Mouse (Mus musculus): ENCODE measurements at regions not wholly inside any gene's neighbourhood (a gene's known extent, or its start where the extent isn't known, plus 50 kb on each side); places are given as distances from the start of the nearest gene placed in this dataset.

GRCm38 (mm10) chr16:23780440-23781231 lies 110.1 kb downstream of the Sst start:
- H3K27ac ChIP-seq (ENCODE audit: low read depth, low read length): no peak overlapping the region
- no peak overlapping the region for H3K4me2 ChIP-seq
- H3K9ac ChIP-seq (ENCODE audit: low read length): no peak overlapping the region
- DNase-seq (ENCODE audit: low spot score, missing footprints) (no peak), ATAC-seq (ENCODE audit: low FRiP score) (no peak)
- WGBS: 87% methylated on average over 14 of the region's 14 CpGs
- no peaks in the 10 kb centered on the region for H3K27me3 ChIP-seq (ENCODE audit: control insufficient read depth, insufficient read depth, low read length)
- H3K9me3 ChIP-seq (ENCODE audit: control insufficient read depth, low read length): no peaks in the 10 kb centered on the region
- no peak overlapping the region for H3K4me3 ChIP-seq (ENCODE audit: low read depth, low read length)
- H3K4me1 ChIP-seq (ENCODE audit: control insufficient read depth, insufficient read depth, low read length): no peaks in the 10 kb centered on the region
- no peaks in the 10 kb centered on the region for H3K36me3 ChIP-seq (ENCODE audit: control insufficient read depth, insufficient read depth, low read length)

GRCm38 (mm10) chr16:23777894-23778293 lies 112.9 kb downstream of the Sst start:
- no peaks in the 10 kb centered on the region for H3K36me3 ChIP-seq (ENCODE audit: control insufficient read depth, insufficient read depth, low read length)
- H3K27me3 ChIP-seq (ENCODE audit: control insufficient read depth, insufficient read depth, low read length): no peaks in the 10 kb centered on the region
- ATAC-seq (ENCODE audit: low FRiP score) (no peak), DNase-seq (ENCODE audit: low spot score, missing footprints) (no peak)
- H3K4me2 ChIP-seq: no peak overlapping the region
- no peak overlapping the region for H3K27ac ChIP-seq (ENCODE audit: low read depth, low read length)
- WGBS: 80% methylated on average over 4 of the region's 4 CpGs
- H3K4me3 ChIP-seq (ENCODE audit: low read depth, low read length): no peak overlapping the region
- H3K9ac ChIP-seq (ENCODE audit: low read length): no peak overlapping the region
- H3K4me1 ChIP-seq (ENCODE audit: control insufficient read depth, insufficient read depth, low read length): no peaks in the 10 kb centered on the region
- H3K9me3 ChIP-seq (ENCODE audit: control insufficient read depth, low read length): no peaks in the 10 kb centered on the region

- WGBS: 51% methylated on average over 2 of the region's 2 CpGs
Observed at GRCm38 (mm10) chr16:23777041-23777440, 113.7 kb downstream of the Sst start.

GRCm38 (mm10) chr16:23776501-23776900 lies 114.3 kb downstream of the Sst start:
- Histone ChIP-seq H3K36me3 (ENCODE audit: control insufficient read depth, insufficient read depth, low read length) (no peaks in the 10 kb centered on the region), H3K9me3 (ENCODE audit: control insufficient read depth, low read length) (no peaks in the 10 kb centered on the region), H3K27ac (ENCODE audit: low read depth, low read length) (no peak overlapping the region), H3K4me3 (ENCODE audit: low read depth, low read length) (no peak overlapping the region), H3K27me3 (ENCODE audit: control insufficient read depth, insufficient read depth, low read length) (no peaks in the 10 kb centered on the region), H3K9ac (ENCODE audit: low read length) (no peak overlapping the region), H3K4me1 (ENCODE audit: control insufficient read depth, insufficient read depth, low read length) (no peaks in the 10 kb centered on the region), H3K4me2 (no peak overlapping the region)
- WGBS: 56% methylated on average over 1 of the region's 1 CpGs
- ATAC-seq (ENCODE audit: low FRiP score): no peak
- no peak for DNase-seq (ENCODE audit: low spot score, missing footprints)

More at GRCm38 (mm10) chr16:23777041-23777440, 113.7 kb downstream of the Sst start:
- no peak overlapping the region for H3K27ac ChIP-seq (ENCODE audit: low read depth, low read length)
- no peak for DNase-seq (ENCODE audit: low spot score, missing footprints)
- no peak overlapping the region for H3K4me3 ChIP-seq (ENCODE audit: low read depth, low read length)
- H3K9ac ChIP-seq (ENCODE audit: low read length): no peak overlapping the region
- ATAC-seq (ENCODE audit: low FRiP score): no peak
- no peaks in the 10 kb centered on the region for H3K9me3 ChIP-seq (ENCODE audit: control insufficient read depth, low read length)
- no peaks in the 10 kb centered on the region for H3K36me3 ChIP-seq (ENCODE audit: control insufficient read depth, insufficient read depth, low read length)
- no peaks in the 10 kb centered on the region for H3K27me3 ChIP-seq (ENCODE audit: control insufficient read depth, insufficient read depth, low read length)
- no peaks in the 10 kb centered on the region for H3K4me1 ChIP-seq (ENCODE audit: control insufficient read depth, insufficient read depth, low read length)
- no peak overlapping the region for H3K4me2 ChIP-seq

- Histone ChIP-seq H3K9me3 (ENCODE audit: control insufficient read depth, low read length) (no peaks in the 10 kb centered on the region), H3K27ac (ENCODE audit: low read depth, low read length) (no peak overlapping the region), H3K4me2 (no peak overlapping the region), H3K36me3 (ENCODE audit: control insufficient read depth, insufficient read depth, low read length) (no peaks in the 10 kb centered on the region), H3K4me3 (ENCODE audit: low read depth, low read length) (no peak overlapping the region), H3K9ac (ENCODE audit: low read length) (no peak overlapping the region), H3K4me1 (ENCODE audit: control insufficient read depth, insufficient read depth, low read length) (no peaks in the 10 kb centered on the region), H3K27me3 (ENCODE audit: control insufficient read depth, insufficient read depth, low read length) (no peaks in the 10 kb centered on the region)
- 88% methylated on average over 7 of the region's 7 CpGs for WGBS
- no peak for ATAC-seq (ENCODE audit: low FRiP score)
- no peak for DNase-seq (ENCODE audit: low spot score, missing footprints)
Observed at GRCm38 (mm10) chr16:23758136-23758812, 132.5 kb downstream of the Sst start.

- no peak for ATAC-seq (ENCODE audit: low FRiP score)
- DNase-seq (ENCODE audit: low spot score, missing footprints): no peak
- Histone ChIP-seq H3K27ac (ENCODE audit: low read depth, low read length) (no peak overlapping the region), H3K27me3 (ENCODE audit: control insufficient read depth, insufficient read depth, low read length) (no peaks in the 10 kb centered on the region), H3K4me3 (ENCODE audit: low read depth, low read length) (no peak overlapping the region), H3K9ac (ENCODE audit: low read length) (no peak overlapping the region), H3K4me1 (ENCODE audit: control insufficient read depth, insufficient read depth, low read length) (no peaks in the 10 kb centered on the region), H3K36me3 (ENCODE audit: control insufficient read depth, insufficient read depth, low read length) (no peaks in the 10 kb centered on the region), H3K9me3 (ENCODE audit: control insufficient read depth, low read length) (no peaks in the 10 kb centered on the region), H3K4me2 (no peak overlapping the region)
- 68% methylated on average over 3 of the region's 3 CpGs for WGBS
Observed at GRCm38 (mm10) chr16:23737026-23737425, 153.7 kb downstream of the Sst start.

GRCm38 (mm10) chr16:23735722-23736121 lies 155.0 kb downstream of the Sst start:
- Histone ChIP-seq H3K9ac (ENCODE audit: low read length) (no peak overlapping the region), H3K36me3 (ENCODE audit: control insufficient read depth, insufficient read depth, low read length) (no peaks in the 10 kb centered on the region), H3K27ac (ENCODE audit: low read depth, low read length) (no peak overlapping the region), H3K4me2 (no peak overlapping the region), H3K4me3 (ENCODE audit: low read depth, low read length) (no peak overlapping the region), H3K9me3 (ENCODE audit: control insufficient read depth, low read length) (no peaks in the 10 kb centered on the region), H3K4me1 (ENCODE audit: control insufficient read depth, insufficient read depth, low read length) (no peaks in the 10 kb centered on the region), H3K27me3 (ENCODE audit: control insufficient read depth, insufficient read depth, low read length) (no peaks in the 10 kb centered on the region)
- ATAC-seq (ENCODE audit: low FRiP score): no peak
- 38% methylated on average over 5 of the region's 5 CpGs for WGBS
- DNase-seq (ENCODE audit: low spot score, missing footprints): no peak

GRCm38 (mm10) chr16:23726562-23726961 lies 164.2 kb downstream of the Sst start:
- H3K4me2 ChIP-seq: no peak overlapping the region
- no peak overlapping the region for H3K27ac ChIP-seq (ENCODE audit: low read depth, low read length)
- no peaks in the 10 kb centered on the region for H3K4me1 ChIP-seq (ENCODE audit: control insufficient read depth, insufficient read depth, low read length)
- DNase-seq (ENCODE audit: low spot score, missing footprints) (no peak), ATAC-seq (ENCODE audit: low FRiP score) (no peak)
- H3K9ac ChIP-seq (ENCODE audit: low read length): no peak overlapping the region
- H3K27me3 ChIP-seq (ENCODE audit: control insufficient read depth, insufficient read depth, low read length): no peaks in the 10 kb centered on the region
- H3K9me3 ChIP-seq (ENCODE audit: control insufficient read depth, low read length): no peaks in the 10 kb centered on the region
- no peaks in the 10 kb centered on the region for H3K36me3 ChIP-seq (ENCODE audit: control insufficient read depth, insufficient read depth, low read length)
- H3K4me3 ChIP-seq (ENCODE audit: low read depth, low read length): no peak overlapping the region
- WGBS: 81% methylated on average over 4 of the region's 4 CpGs

- Histone ChIP-seq H3K9me3 (ENCODE audit: control insufficient read depth, low read length) (no peaks in the 10 kb centered on the region), H3K9ac (ENCODE audit: low read length) (no peak overlapping the region), H3K4me3 (ENCODE audit: low read depth, low read length) (no peak overlapping the region), H3K4me1 (ENCODE audit: control insufficient read depth, insufficient read depth, low read length) (no peaks in the 10 kb centered on the region), H3K27ac (ENCODE audit: low read depth, low read length) (no peak overlapping the region), H3K27me3 (ENCODE audit: control insufficient read depth, insufficient read depth, low read length) (no peaks in the 10 kb centered on the region), H3K4me2 (no peak overlapping the region), H3K36me3 (ENCODE audit: control insufficient read depth, insufficient read depth, low read length) (no peaks in the 10 kb centered on the region)
- DNase-seq (ENCODE audit: low spot score, missing footprints) (no peak), ATAC-seq (ENCODE audit: low FRiP score) (no peak)
Observed at GRCm38 (mm10) chr16:23721745-23722144, 169.0 kb downstream of the Sst start.

All from midbrain, embryonic 11.5 days (tissue).